Mouse (Mus musculus): Measurements from ENCODE around the gene Hspg2. TPM values are rescaled to one million over a fixed set of nuclear protein-coding genes. Genes with fewer than 3 reads are reported as not detected.

Gene Hspg2
- total and polyA plus RNA-seq, 3 experiments: 1.3 to 14.0 (median 5.5) TPM

DNA sequence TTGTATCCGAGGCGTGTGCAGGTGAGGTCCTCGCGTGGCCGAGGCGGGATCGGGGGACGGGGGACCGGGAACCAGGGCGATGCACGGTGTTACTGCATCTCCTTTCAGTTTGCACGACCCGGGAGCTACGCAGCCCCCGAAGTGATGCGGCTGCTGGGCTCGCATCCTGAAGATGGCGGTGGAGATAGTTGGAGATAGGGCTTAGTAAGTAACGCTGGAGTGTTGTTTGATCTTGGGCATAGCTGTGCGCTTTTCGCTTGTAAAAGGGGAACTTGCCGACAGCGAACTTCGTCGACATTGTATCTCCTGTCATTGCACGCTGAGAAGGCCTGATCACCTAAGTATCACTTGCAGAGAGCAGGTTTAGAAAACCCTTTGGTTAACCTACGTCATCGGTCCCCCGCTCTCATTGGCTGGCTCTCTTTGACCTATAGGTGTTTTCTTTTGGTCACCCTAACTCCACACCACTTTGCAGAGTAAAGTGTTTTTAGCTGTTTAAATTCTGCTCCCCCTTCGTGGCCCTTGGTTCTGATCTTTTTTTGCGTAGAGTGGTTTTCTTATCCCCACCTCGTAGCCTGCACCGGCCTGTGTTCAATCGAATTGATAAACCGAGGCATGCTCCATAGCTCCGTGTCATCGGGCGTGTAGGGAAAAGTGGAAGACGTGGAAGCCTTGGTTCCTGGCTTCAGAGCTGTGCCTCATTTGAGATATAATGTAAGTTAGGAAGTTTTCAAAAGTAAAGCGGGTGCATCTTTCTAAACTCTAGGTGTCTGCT, 126.1 kb downstream of the Hspg2 start:
- dilution Hi-C loops (cut with MboI; ENCODE audit: extremely low pct_ligation_motif_present, extremely low pct_unique_long_range_greater_than_20kb, low sequenced_read_pairs) (no loop called here), in situ Hi-C loops (cut with MboI; ENCODE audit: low pct_ligation_motif_present, low pct_unique_long_range_greater_than_20kb, low sequenced_read_pairs) (no loop called here)

GRCm38 (mm10) chr4:137597098-137597630, 128.6 kb downstream of the Hspg2 start:
- H3K9me3 ChIP-seq (replicated peaks; ENCODE audit: low read length): no peaks in the 10 kb centered on the region
- dilution Hi-C loops (cut with MboI; ENCODE audit: extremely low pct_ligation_motif_present, extremely low pct_unique_long_range_greater_than_20kb, low sequenced_read_pairs): no loop called here
- TF ChIP-seq CHD1 (IDR thresholded peaks at IDR 0.05; ENCODE audit: low read depth, low read length) (no peak), MAFK (IDR thresholded peaks at IDR 0.05; ENCODE audit: insufficient replicate concordance, low read length) (no peak), MAZ (IDR thresholded peaks at IDR 0.05; ENCODE audit: low read depth, low read length) (no peak), ETS1 (conservative IDR thresholded peaks at IDR 0.05; ENCODE audit: low read depth, low read length) (no peak), MEF2A (IDR thresholded peaks at IDR 0.05; ENCODE audit: borderline replicate concordance, low read depth, low read length) (no peak)
- no peak overlapping the region for H3K27ac ChIP-seq (ENCODE audit: insufficient read depth, low read depth)
- H3K4me3 ChIP-seq (replicated peaks in 1 of 3; ENCODE audit: low read depth in 2 of 3, low read length in 2 of 3, poor library complexity in 1 of 3): no peak overlapping the region
- no peaks in the 10 kb centered on the region for H3K27me3 ChIP-seq (replicated peaks)
- no peak overlapping the region for H3K4me2 ChIP-seq (ENCODE audit: insufficient read depth, low read depth, poor library complexity, severe bottlenecking)
- no peak overlapping the region for H3K9ac ChIP-seq (ENCODE audit: insufficient read depth, low read depth)
- peaks cover 0 to 41% of the 10 kb centered on the region in 2 experiments for H3K36me3 ChIP-seq (replicated peaks in 1 of 2; ENCODE audit: control insufficient read depth in 1 of 2, insufficient read depth in 1 of 2, low read length in 1 of 2)
- no peak for DNase-seq (ENCODE audit: extremely low read depth)
- in situ Hi-C loops (cut with MboI; ENCODE audit: low pct_ligation_motif_present, low pct_unique_long_range_greater_than_20kb, low sequenced_read_pairs): no loop called here
- H3K79me2 ChIP-seq (replicated peaks; ENCODE audit: control insufficient read depth, extremely low read depth, insufficient read depth, poor library complexity, severe bottlenecking): peaks cover 74% of the 10 kb centered on the region
- H3K4me1 ChIP-seq (ENCODE audit: control insufficient read depth in 1 of 2, insufficient read depth in 2 of 2): peaks cover 5 to 37% of the 10 kb centered on the region in 2 experiments

More for the DNA sequence above, 126.1 kb downstream of the Hspg2 start:
- H3K4me2 ChIP-seq (ENCODE audit: insufficient read depth, low read depth, poor library complexity, severe bottlenecking): peak overlapping the region; percentile 98
- peak; percentile 64 for DNase-seq (ENCODE audit: extremely low read depth)
- no peaks in the 10 kb centered on the region for H3K27me3 ChIP-seq (replicated peaks)
- H3K27ac ChIP-seq (ENCODE audit: insufficient read depth, low read depth): peak overlapping the region; percentile 81
- no peaks in the 10 kb centered on the region for H3K9me3 ChIP-seq (replicated peaks; ENCODE audit: low read length)
- H3K9ac ChIP-seq (ENCODE audit: insufficient read depth, low read depth): peak overlapping the region; percentile 46
- peak overlapping the region; percentile 81 to 100 (median 98) for H3K4me3 ChIP-seq (replicated peaks in 1 of 3; ENCODE audit: low read depth in 2 of 3, low read length in 2 of 3, poor library complexity in 1 of 3)
- TF ChIP-seq MAZ (IDR thresholded peaks at IDR 0.05; ENCODE audit: low read depth, low read length): 0 out of 2 replicates have a peak, but pooled peaks have one; percentile 35
- peak; percentile 74; the same call in 1 of the 2 replicates for TF ChIP-seq ZMIZ1 (IDR thresholded peaks at IDR 0.05; ENCODE audit: low read depth, low read length)
- no peak for TF ChIP-seq PAX5 (IDR thresholded peaks at IDR 0.05; ENCODE audit: low read length)
- TF ChIP-seq MXI1 (IDR thresholded peaks at IDR 0.05; ENCODE audit: low read depth, low read length): peak; percentile 75
- peak; percentile 32 for TF ChIP-seq BHLHE40 (IDR thresholded peaks at IDR 0.05; ENCODE audit: low read depth, low read length)
- TF ChIP-seq E2F4 (IDR thresholded peaks at IDR 0.05; ENCODE audit: insufficient replicate concordance, low read depth, low read length): no peak
- no peak for TF ChIP-seq UBTF (IDR thresholded peaks at IDR 0.05; ENCODE audit: low read depth, low read length)
- TF ChIP-seq TBP (conservative IDR thresholded peaks at IDR 0.05; ENCODE audit: low read depth, low read length): no peak
- peak; percentile 78 for TF ChIP-seq SIN3A (IDR thresholded peaks at IDR 0.05; ENCODE audit: low read length)
- TF ChIP-seq MAX (IDR thresholded peaks at IDR 0.05; ENCODE audit: low read length): 0 out of 2 replicates have a peak, but pooled peaks have one; percentile 29
- TF ChIP-seq JUN (IDR thresholded peaks at IDR 0.05; ENCODE audit: insufficient read depth, low read depth, low read length): no peak
- TF ChIP-seq NRF1 (IDR thresholded peaks at IDR 0.05; ENCODE audit: low read depth, low read length): no peak
- H3K4me1 ChIP-seq (ENCODE audit: control insufficient read depth in 1 of 2, insufficient read depth in 2 of 2): peaks cover 5 to 37% of the 10 kb centered on the region in 2 experiments
- peaks cover 0 to 27% of the 10 kb centered on the region in 2 experiments for H3K36me3 ChIP-seq (replicated peaks in 1 of 2; ENCODE audit: control insufficient read depth in 1 of 2, insufficient read depth in 1 of 2, low read length in 1 of 2)
- H3K79me2 ChIP-seq (replicated peaks; ENCODE audit: control insufficient read depth, extremely low read depth, insufficient read depth, poor library complexity, severe bottlenecking): peaks cover 52% of the 10 kb centered on the region

Measured in CH12.LX (cell line).